Mouse (Mus musculus): ENCODE results near the gene Cd33. TPM values are rescaled to one million over a fixed set of nuclear protein-coding genes. Genes with fewer than 3 reads are reported as not detected.

Gene Cd33
- polyA plus RNA-seq, 1 experiment from 2014 or later = 0.51 TPM

GRCm38 (mm10) chr7:43495343-43496021 is 48.7 kb downstream of the Cd33 start:
- WGBS = 14% methylated on average over 21 of the region's 21 CpGs
- Histone ChIP-seq H3K36me3 (replicated peaks) (no peaks in the 10 kb centered on the region), H3K27me3 (replicated peaks; ENCODE audit: low read depth, poor library complexity, severe bottlenecking) (peaks cover 30% of the 10 kb centered on the region), H3K4me1 (peaks cover 1% of the 10 kb centered on the region; the same call in 1 of the 2 replicates), H3K9me3 (peaks cover 10% of the 10 kb centered on the region; the same call in 1 of the 2 replicates), H3K27ac (replicated peaks) (no peak overlapping the region), H3K4me3 (no peak overlapping the region)
- DNase-seq (ENCODE audit: low spot score) = peak; percentile 49

DNA sequence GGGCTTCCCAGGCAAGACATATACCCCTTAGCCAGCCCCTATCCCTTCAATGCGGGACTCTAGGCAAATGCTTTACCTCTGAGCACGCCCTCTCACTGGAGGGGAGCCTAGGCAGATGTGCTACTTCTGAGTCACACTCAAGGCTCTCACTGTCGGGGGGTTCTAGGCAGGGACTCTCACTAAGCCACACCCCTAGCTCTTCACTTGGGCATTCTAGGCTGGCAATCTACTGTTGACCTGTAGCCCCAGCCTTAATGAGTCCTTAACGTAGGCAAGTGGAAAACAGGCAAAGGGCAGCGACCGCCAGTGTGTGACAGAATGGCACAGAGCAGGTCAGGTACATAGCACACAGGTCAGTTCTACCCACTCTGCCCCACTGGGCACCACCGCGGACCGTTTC is 53.4 kb downstream of the Cd33 start:
- Histone ChIP-seq H3K36me3 (replicated peaks) (no peaks in the 10 kb centered on the region), H3K27me3 (replicated peaks; ENCODE audit: low read depth, poor library complexity, severe bottlenecking) (peaks cover 53% of the 10 kb centered on the region), H3K4me3 (peak overlapping the region; percentile 75; the same call in 1 of the 2 replicates), H3K9me3 (no peaks in the 10 kb centered on the region), H3K4me1 (peaks cover 20% of the 10 kb centered on the region), H3K27ac (replicated peaks) (no peak overlapping the region; the same call in 1 of the 2 replicates)
- 68% methylated on average over 9 of the region's 9 CpGs for WGBS
- DNase-seq (ENCODE audit: low spot score) = no peak

DNA sequence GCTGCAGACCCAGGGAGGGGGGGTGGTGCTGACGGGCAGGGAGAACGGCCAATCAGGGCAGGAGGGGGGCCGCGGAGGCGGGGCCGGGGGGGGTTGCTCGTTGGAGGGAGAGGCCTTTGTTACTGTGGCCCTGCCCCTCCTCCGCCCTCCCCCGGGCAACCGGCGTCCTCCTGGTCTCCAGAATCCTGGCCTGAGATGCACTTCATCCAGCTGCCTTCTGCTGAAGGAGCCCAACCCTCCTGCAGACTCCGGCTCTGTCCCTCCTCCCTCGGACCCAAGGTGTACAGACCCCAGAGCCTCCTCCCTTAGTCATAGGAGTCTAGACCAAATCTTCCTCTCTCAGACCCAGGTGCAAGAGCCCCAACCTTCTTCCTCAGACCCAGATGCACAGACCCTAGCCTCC is 54.0 kb downstream of the Cd33 start:
- Histone ChIP-seq H3K36me3 (replicated peaks) (no peaks in the 10 kb centered on the region), H3K9me3 (no peaks in the 10 kb centered on the region), H3K4me3 (peak overlapping the region; percentile 75), H3K4me1 (peaks cover 20% of the 10 kb centered on the region), H3K27ac (replicated peaks) (peak overlapping the region; percentile 89), H3K27me3 (replicated peaks; ENCODE audit: low read depth, poor library complexity, severe bottlenecking) (peaks cover 47% of the 10 kb centered on the region)
- WGBS = under 1% methylated on average over 6 of the region's 13 CpGs
- DNase-seq (ENCODE audit: low spot score) = peak; percentile 91

GRCm38 (mm10) chr7:43489631-43490125 is 54.5 kb downstream of the Cd33 start, which contains the start of gene Iglon5:
Iglon5 (minus strand) TSS chr7:43490075.
- Histone ChIP-seq H3K27ac (replicated peaks) (peak within 1 kb of the TSS; percentile 89), H3K4me1 (peaks cover 20% of the 10 kb centered on the region), H3K36me3 (replicated peaks) (no peaks in the 10 kb centered on the region), H3K27me3 (replicated peaks; ENCODE audit: low read depth, poor library complexity, severe bottlenecking) (peaks cover 42% of the 10 kb centered on the region), H3K9me3 (no peaks in the 10 kb centered on the region), H3K4me3 (peak within 1 kb of the TSS; percentile 75)
- no peak for DNase-seq (ENCODE audit: low spot score)
- WGBS = 2% methylated on average over 29 of the region's 41 CpGs

DNA sequence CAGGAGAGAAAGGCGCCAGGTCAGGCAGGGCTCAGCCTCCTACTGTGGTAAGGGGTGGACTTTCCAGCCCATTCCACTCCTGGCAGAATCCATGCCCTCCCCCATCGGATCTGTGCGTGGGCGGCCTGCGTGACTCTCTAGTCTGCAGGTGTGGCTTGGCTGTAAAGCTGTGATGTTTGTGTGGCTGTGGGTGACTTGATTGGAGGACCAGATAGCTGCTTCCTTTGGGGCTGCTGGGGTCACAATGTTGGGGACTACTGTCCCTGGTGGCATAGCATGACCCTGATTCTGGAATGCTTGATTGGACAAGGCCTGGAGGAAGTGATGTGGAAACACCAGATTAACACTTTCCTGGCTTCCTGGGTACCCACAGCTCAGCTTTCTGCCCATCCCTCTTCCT is 55.6 kb downstream of the Cd33 start:
- no peaks in the 10 kb centered on the region for H3K9me3 ChIP-seq
- H3K4me3 ChIP-seq = peak overlapping the region; percentile 75; the same call in 1 of the 2 replicates
- no peak overlapping the region for H3K27ac ChIP-seq (replicated peaks)
- H3K36me3 ChIP-seq (replicated peaks) = no peaks in the 10 kb centered on the region
- H3K4me1 ChIP-seq = peaks cover 20% of the 10 kb centered on the region
- H3K27me3 ChIP-seq (replicated peaks; ENCODE audit: low read depth, poor library complexity, severe bottlenecking) = peaks cover 39% of the 10 kb centered on the region
- DNase-seq (ENCODE audit: low spot score) = no peak
- WGBS = 46% methylated on average over 5 of the region's 5 CpGs

DNA sequence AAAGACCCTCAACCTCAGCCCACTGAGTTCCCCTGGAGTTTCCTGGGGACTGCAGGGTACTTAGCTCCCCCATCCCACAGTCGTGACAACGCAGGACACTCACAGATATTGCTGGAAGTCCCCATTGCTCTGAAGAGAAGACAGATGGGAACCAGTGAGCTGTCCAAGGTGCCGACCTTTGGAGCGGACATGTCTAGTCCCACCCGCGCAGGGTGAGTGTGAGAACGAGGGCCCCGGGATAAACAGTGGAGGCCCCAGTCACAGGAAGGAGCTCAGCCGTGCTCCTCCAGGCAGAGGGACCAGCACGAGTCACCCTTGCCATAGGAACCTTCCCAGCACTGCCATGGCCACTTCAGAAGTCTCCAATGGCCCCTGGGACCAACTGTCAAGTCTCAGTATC is 61.0 kb downstream of the Cd33 start:
- Histone ChIP-seq H3K4me3 (no peak overlapping the region), H3K4me1 (peaks cover 7% of the 10 kb centered on the region), H3K9me3 (no peaks in the 10 kb centered on the region), H3K36me3 (replicated peaks) (no peaks in the 10 kb centered on the region; the same call in 1 of the 2 replicates), H3K27me3 (replicated peaks; ENCODE audit: low read depth, poor library complexity, severe bottlenecking) (peaks cover 24% of the 10 kb centered on the region), H3K27ac (replicated peaks) (no peak overlapping the region)
- WGBS = 17% methylated on average over 10 of the region's 10 CpGs
- DNase-seq (ENCODE audit: low spot score) = peak; percentile 55

DNA sequence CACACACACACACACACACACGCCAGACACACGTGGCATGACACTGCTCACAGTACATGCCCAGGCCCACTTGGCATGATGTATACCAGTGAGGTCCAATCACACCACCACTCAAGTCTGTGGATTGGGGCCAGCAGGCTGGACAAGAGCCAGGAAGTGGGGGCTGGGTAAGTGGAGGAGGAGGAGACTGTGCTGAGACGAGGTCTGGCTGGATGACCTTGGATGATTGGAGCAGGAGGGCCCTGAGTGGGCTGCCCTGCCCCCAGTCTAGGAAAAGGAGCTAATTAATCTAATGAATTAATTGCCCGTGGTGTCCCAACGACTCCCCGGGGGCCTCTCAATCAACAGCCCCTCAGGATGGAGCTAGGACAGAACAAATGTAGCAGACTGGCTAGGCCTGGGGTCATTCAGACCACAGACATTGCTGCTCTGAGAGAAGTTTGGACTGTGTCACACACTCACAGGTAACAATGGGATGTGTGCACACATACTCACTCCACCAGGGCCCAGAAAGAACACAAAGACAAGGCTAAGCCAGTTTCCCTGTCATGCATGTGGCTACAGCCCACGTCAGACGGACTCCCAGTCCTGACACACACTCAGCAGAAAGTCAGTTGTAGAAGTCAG is 62.0 kb downstream of the Cd33 start:
- whole genome bisulfite sequencing = 65% methylated on average over 8 of the region's 8 CpGs

DNA sequence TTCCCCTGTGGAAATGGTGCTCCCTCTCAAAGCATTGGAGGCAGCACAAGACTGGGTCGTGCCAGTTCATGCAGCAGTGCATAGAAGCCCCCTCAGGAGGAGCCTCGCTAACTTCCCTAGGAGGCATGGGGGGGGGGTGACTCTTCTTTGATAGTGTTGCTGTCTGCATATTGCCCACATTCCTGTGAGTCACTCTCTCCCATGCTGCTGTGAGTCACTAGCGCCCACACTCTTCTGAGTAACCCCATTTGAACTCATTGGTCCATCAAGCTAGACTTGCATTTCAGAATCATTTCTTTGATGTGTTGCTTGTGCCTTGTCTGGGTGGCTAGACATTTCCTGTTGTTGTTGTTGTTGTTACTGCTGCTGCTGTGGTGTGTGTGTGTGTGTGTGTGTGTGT is 63.0 kb downstream of the Cd33 start:
- H3K9me3 ChIP-seq = no peaks in the 10 kb centered on the region
- DNase-seq (ENCODE audit: low spot score) = no peak
- H3K4me3 ChIP-seq = no peak overlapping the region
- H3K27me3 ChIP-seq (replicated peaks; ENCODE audit: low read depth, poor library complexity, severe bottlenecking) = peaks cover 37% of the 10 kb centered on the region
- H3K27ac ChIP-seq (replicated peaks) = no peak overlapping the region
- no peaks in the 10 kb centered on the region; the same call in 1 of the 2 replicates for H3K36me3 ChIP-seq (replicated peaks)
- H3K4me1 ChIP-seq = peaks cover 17% of the 10 kb centered on the region
- WGBS = 72% methylated on average over 3 of the region's 3 CpGs

More for the DNA sequence above, 62.0 kb downstream of the Cd33 start:
- no peak for DNase-seq (ENCODE audit: low spot score)
- Histone ChIP-seq H3K27me3 (replicated peaks; ENCODE audit: low read depth, poor library complexity, severe bottlenecking) (peaks cover 27% of the 10 kb centered on the region), H3K4me1 (peaks cover 7% of the 10 kb centered on the region), H3K36me3 (replicated peaks) (no peaks in the 10 kb centered on the region; the same call in 1 of the 2 replicates), H3K27ac (replicated peaks) (no peak overlapping the region), H3K4me3 (no peak overlapping the region), H3K9me3 (no peaks in the 10 kb centered on the region)

DNA sequence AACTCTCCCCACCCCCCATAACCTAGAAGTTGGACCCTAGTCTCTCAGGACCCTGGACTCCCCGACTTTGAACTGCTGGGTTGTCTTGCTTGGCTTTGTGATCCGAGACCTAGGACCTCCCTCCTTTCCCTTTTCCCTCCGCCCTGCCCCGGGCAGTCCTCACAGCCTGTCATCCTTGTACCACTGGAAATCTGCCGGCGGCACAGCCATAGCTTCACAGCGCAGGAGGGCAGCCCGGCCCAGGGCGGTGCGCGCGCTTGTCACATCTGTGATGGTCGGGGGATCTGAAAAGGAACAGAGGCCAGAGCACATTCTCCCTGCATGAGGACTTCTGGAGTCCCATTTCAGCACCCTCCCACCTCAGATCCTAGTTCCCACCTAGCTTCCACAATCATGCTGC is 67.9 kb downstream of the Cd33 start:
- H3K4me1 ChIP-seq = peaks cover 15% of the 10 kb centered on the region
- 4% methylated on average over 13 of the region's 13 CpGs for WGBS
- no peaks in the 10 kb centered on the region; the same call in 1 of the 2 replicates for H3K36me3 ChIP-seq (replicated peaks)
- peaks cover 66% of the 10 kb centered on the region for H3K27me3 ChIP-seq (replicated peaks; ENCODE audit: low read depth, poor library complexity, severe bottlenecking)
- H3K27ac ChIP-seq (replicated peaks) = no peak overlapping the region
- peak; percentile 67 for DNase-seq (ENCODE audit: low spot score)
- no peaks in the 10 kb centered on the region for H3K9me3 ChIP-seq
- peak overlapping the region; percentile 32; the same call in 1 of the 2 replicates for H3K4me3 ChIP-seq

- 6% methylated on average over 23 of the region's 23 CpGs for WGBS
- Histone ChIP-seq H3K36me3 (replicated peaks) (no peaks in the 10 kb centered on the region; the same call in 1 of the 2 replicates), H3K4me1 (peaks cover 15% of the 10 kb centered on the region), H3K27ac (replicated peaks) (no peak overlapping the region), H3K27me3 (replicated peaks; ENCODE audit: low read depth, poor library complexity, severe bottlenecking) (peaks cover 66% of the 10 kb centered on the region), H3K4me3 (no peak overlapping the region), H3K9me3 (no peaks in the 10 kb centered on the region)
- DNase-seq (ENCODE audit: low spot score) = peak; percentile 44
Observed at GRCm38 (mm10) chr7:43475706-43476105, 68.5 kb downstream of the Cd33 start.

All from embryonic facial prominence, embryonic 10.5 days (tissue).